Mouse (Mus musculus) liver, postnatal 0 days (tissue): ENCODE data around the gene Smok3b. TPM values are rescaled to one million over a fixed set of nuclear protein-coding genes. Genes with fewer than 3 reads are reported as not detected.
A peak's percentile ranks its signal among the peaks of the same experiment; 100 is the strongest.
"Not testable (repeated sequence)": the region's sequence is repeated elsewhere in the genome, so short reads cannot be mapped to it uniquely, and the experiment has no call there.

Source experiments
- ATAC-seq: fragments of 200-750 bp; cut with Nextera tagmentation; 2 replicates; pipeline ENCODE4 v1.8.0; 2017; ENCODE audit warnings: mild to moderate bottlenecking, moderate library complexity
- DNase-seq: peaks from one replicate; pipeline ENCODE4 v3.0.0-alpha.2; 2016
- H3K27ac ChIP-seq: fragments of 300-500 bp; sonication (generic); 2 replicates; pipeline ENCODE4 v1.5.1; 2014; ENCODE audit warnings: antibody characterized with exemption, moderate library complexity, mild to moderate bottlenecking, low read depth
- H3K27me3 ChIP-seq: fragments of 300-500 bp; sonication (generic); 2 replicates; pipeline ENCODE4 v1.6.1; 2014; ENCODE audit warnings: low read length, control low read depth, mixed read lengths; ENCODE audit not compliant: insufficient read depth
- H3K36me3 ChIP-seq: fragments of 300-500 bp; sonication (generic); replicated peaks from 2 replicates; pipeline ENCODE4 v1.6.1; 2014; ENCODE audit warnings: mild to moderate bottlenecking, control low read depth, low read length, moderate library complexity, mixed read lengths; ENCODE audit not compliant: insufficient read depth
- H3K4me1 ChIP-seq: fragments of 300-500 bp; sonication (generic); 2 replicates; pipeline ENCODE4 v1.6.1; 2014; ENCODE audit warnings: antibody characterized with exemption, mild to moderate bottlenecking, control low read depth; ENCODE audit not compliant: insufficient read depth
- H3K4me2 ChIP-seq: fragments of 300-500 bp; sonication (generic); 2 replicates; pipeline ENCODE4 v1.6.1; 2014; ENCODE audit warnings: low read depth, mild to moderate bottlenecking, low read length, moderate library complexity, mixed read lengths
- H3K4me3 ChIP-seq: fragments of 300-500 bp; sonication (generic); 2 replicates; pipeline ENCODE4 v1.5.1; 2014; ENCODE audit warnings: low read depth, low read length
- H3K9ac ChIP-seq: fragments of 300-500 bp; sonication (generic); replicated peaks from 2 replicates; pipeline ENCODE4 v1.6.1; 2014; ENCODE audit warnings: mild to moderate bottlenecking, moderate library complexity
- H3K9me3 ChIP-seq: fragments of 300-500 bp; sonication (generic); 2 replicates; pipeline ENCODE4 v1.6.1; 2016; ENCODE audit warnings: mild to moderate bottlenecking, control low read depth, low read length, mixed read lengths
- CTCF ChIP-seq: sonication (generic); IDR thresholded peaks from 2 replicates; pipeline ENCODE4 v1.5.1; 2016; ENCODE audit warnings: antibody characterized with exemption, low read depth
- EP300 ChIP-seq: IDR thresholded peaks from 2 replicates; pipeline ENCODE4 v1.6.1; 2016; ENCODE audit warnings: antibody characterized with exemption, low read depth, mild to moderate bottlenecking
- WGBS: fragments of 180-500 bp; shearing (Covaris S2); extraction: QIAGEN DNeasy Blood & Tissue Kit; methylation state at CpG from one replicate; pipeline ENCODE4 v1.1.7; 2014; ENCODE audit not compliant: insufficient replicate concordance; 5-methylcytosine and 5-hydroxymethylcytosine counted together
- polyA plus RNA-seq: library from polyadenylated mRNA; unstranded; fragments of >200 nt; fragmentation: Nextera tagmentation; extraction: Ambion mirVana; gene quantifications from 2 replicates; pipeline ENCODE4 v1.2.1, GENCODE M21; 2015

The Smok3b gene
- polyA plus RNA-seq, 1 experiment from 2014 or later, result not detected

DNA sequence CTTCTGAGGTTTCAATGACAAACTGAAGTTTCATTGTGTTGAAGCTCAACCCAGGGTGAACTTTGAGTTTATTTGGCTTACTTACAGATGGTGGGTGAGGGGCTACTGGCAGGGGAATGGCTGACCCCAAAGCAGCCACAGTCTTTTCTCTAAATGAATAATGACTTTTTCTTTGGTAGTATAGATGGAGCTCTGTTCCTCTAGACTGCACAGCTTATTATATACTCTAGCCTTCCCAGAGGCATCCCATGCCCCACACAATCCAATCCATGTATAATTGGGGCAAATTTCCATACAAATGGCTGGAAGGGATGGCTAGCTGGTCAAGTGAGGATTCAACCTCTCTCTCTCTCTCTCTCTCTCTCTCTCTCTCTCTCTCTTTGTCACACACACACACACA lies 4.2 kb upstream of the Smok3b start:
- no peaks in the 10 kb centered on the region for H3K9me3 ChIP-seq
- H3K9ac ChIP-seq, result no peak overlapping the region
- no peak overlapping the region for H3K4me2 ChIP-seq
- ATAC-seq (no peak), DNase-seq (peak; percentile 1)
- peaks cover 8% of the 10 kb centered on the region for H3K4me1 ChIP-seq
- no peaks in the 10 kb centered on the region for H3K36me3 ChIP-seq
- no peaks in the 10 kb centered on the region for H3K27me3 ChIP-seq
- no peak overlapping the region for H3K27ac ChIP-seq
- no peak for TF ChIP-seq EP300
- no peak for TF ChIP-seq CTCF
- no peak overlapping the region for H3K4me3 ChIP-seq

DNA sequence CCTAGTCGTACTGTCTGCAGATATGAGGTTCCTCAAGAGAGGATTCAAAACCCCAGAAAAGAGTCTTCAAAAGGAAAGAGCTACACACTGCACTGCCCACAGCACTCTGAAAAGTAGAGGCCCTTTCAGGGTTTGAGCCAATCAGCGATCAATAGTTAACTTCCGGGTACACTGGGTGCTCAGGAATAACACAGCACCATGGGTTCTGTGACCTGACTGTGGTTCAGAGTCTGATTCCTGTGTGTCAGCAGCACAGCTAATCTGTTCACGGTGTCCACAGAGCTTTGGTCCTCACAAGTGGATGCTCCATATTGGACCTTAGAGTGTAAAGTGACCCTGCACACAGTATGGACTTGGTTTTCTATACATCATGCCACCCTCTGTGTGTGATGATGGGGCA lies 1.7 kb upstream of the Smok3b start:
- H3K4me3 ChIP-seq, result not testable (repeated sequence)

DNA sequence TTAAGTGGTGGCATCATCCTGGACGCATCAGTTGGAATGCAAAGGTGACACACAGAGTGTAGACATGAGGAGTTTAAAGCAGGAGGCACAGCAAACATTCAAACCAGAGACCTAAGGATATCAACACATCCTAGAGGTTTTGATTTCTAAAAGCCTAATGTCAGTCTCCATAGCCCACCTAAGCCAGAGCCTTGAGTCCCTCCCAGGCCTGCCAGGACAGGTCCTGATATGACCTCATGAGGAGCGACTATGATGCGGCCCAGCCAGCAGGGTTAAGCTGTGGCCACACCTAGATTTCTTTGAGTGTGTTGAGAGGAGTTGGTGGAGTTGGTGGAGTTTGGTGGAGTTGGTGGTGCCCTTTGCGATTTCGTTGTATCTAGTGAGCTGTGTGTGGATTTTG lies 31.7 kb downstream of the Smok3b start, which contains the start of gene Smok3c:
Gene Smok3c (plus strand): TSS at position 301 of the 400 bp plus-strand sequence.
- not testable (repeated sequence) for DNase-seq, ATAC-seq, H3K27ac ChIP-seq, H3K4me2 ChIP-seq, H3K27me3 ChIP-seq, H3K9ac ChIP-seq, H3K4me1 ChIP-seq, H3K36me3 ChIP-seq, H3K4me3 ChIP-seq, H3K9me3 ChIP-seq
- WGBS, result no CpG with 5 or more reads among the region's 5 CpGs

More for the DNA sequence above, 1.7 kb upstream of the Smok3b start:
- ATAC-seq, result peak; percentile 71
- 63% methylated on average over 3 of the region's 4 CpGs for WGBS
- not testable (repeated sequence) for H3K4me1 ChIP-seq, H3K27me3 ChIP-seq, H3K9ac ChIP-seq, H3K9me3 ChIP-seq, H3K4me2 ChIP-seq, H3K36me3 ChIP-seq
- H3K27ac ChIP-seq, result 0 out of 2 replicates have a peak overlapping the region, but pooled peaks have one; percentile 22
- peak; percentile 12 for DNase-seq

DNA sequence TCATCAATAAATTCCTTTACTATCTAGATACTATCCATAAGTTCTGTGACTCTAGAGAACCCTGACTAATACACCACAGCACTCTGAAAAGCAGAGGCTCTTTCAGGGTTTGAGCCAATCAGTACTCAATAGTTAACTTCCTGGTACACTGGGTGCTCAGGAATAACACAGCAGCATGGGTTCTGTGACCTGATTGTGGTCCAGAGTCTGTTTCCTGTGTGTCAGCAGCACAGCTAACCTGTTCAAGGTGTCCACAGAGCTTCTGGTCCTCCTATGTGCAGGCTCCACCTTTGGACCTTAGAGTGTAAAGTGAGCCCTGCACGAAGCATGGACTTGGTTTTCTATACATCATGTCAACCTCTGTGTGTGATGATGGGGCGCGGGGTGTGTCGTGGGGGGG lies 52.6 kb downstream of the Smok3b start:
- TF ChIP-seq CTCF (no peak), EP300 (no peak)
- H3K9me3 ChIP-seq, result no peaks in the 10 kb centered on the region
- H3K27ac ChIP-seq, result no peak overlapping the region
- H3K27me3 ChIP-seq, result no peaks in the 10 kb centered on the region
- 86% methylated on average over 4 of the region's 4 CpGs for WGBS
- no peak overlapping the region for H3K9ac ChIP-seq
- H3K4me2 ChIP-seq, result no peak overlapping the region
- H3K36me3 ChIP-seq, result no peaks in the 10 kb centered on the region
- no peak overlapping the region for H3K4me3 ChIP-seq
- ATAC-seq (no peak), DNase-seq (no peak)
- no peaks in the 10 kb centered on the region for H3K4me1 ChIP-seq

DNA sequence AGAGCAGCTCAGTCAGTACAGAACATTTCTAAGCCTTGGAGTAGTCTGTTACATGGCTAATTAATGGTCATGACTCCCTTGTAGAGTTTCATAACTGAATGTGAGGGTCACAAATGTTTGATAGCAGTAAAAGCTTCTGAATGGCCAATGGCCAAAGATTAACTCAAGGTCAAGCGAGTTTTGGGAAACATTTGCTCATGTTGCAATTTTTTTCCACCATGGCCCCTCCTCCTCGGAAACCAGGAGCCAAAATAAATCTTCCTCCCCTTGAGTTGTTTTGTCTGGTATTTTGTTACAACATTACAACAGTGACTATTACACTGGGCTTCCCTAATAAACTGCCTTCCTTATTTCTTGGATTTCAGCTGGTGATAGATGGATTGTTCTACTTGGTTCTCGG lies 54.5 kb downstream of the Smok3b start:
- no peak overlapping the region for H3K9ac ChIP-seq
- no peaks in the 10 kb centered on the region for H3K27me3 ChIP-seq
- H3K27ac ChIP-seq, result peak overlapping the region; percentile 30
- no peak overlapping the region for H3K4me2 ChIP-seq
- ATAC-seq, result peak; percentile 74
- 64% methylated on average over 3 of the region's 3 CpGs for WGBS
- H3K4me3 ChIP-seq, result no peak overlapping the region
- TF ChIP-seq EP300 (no peak), CTCF (no peak)
- H3K4me1 ChIP-seq, result no peaks in the 10 kb centered on the region
- H3K9me3 ChIP-seq, result no peaks in the 10 kb centered on the region
- DNase-seq, result no peak
- H3K36me3 ChIP-seq, result no peaks in the 10 kb centered on the region

DNA sequence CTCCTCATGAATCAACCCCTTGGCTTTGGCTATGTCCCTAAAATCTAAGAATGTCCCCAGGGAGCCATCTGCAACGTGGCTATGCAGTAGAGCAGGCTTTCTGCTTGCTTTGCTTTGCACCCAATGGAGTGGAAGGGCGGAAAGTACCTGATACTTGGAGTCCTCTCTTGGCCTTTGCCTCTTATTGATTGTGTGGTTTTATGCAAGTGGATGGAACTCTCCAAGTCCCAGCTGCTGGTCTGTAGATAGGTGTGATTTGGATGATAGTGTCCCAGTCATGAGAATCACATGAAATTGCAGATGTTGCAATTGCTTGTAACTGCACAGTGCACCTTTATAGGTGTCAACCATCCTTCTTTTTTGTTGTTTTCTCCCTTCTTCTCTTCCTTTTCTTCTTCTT lies 54.9 kb downstream of the Smok3b start:
- Histone ChIP-seq H3K27me3 (no peaks in the 10 kb centered on the region), H3K9ac (no peak overlapping the region), H3K9me3 (no peaks in the 10 kb centered on the region), H3K4me1 (no peaks in the 10 kb centered on the region), H3K4me3 (no peak overlapping the region), H3K27ac (peak overlapping the region; percentile 30), H3K36me3 (no peaks in the 10 kb centered on the region), H3K4me2 (no peak overlapping the region)
- TF ChIP-seq EP300 (0 out of 2 replicates have a peak, but pooled peaks have one; percentile 11), CTCF (no peak)
- peak; percentile 91 for ATAC-seq
- WGBS, result 35% methylated on average over 2 of the region's 2 CpGs
- DNase-seq, result no peak

DNA sequence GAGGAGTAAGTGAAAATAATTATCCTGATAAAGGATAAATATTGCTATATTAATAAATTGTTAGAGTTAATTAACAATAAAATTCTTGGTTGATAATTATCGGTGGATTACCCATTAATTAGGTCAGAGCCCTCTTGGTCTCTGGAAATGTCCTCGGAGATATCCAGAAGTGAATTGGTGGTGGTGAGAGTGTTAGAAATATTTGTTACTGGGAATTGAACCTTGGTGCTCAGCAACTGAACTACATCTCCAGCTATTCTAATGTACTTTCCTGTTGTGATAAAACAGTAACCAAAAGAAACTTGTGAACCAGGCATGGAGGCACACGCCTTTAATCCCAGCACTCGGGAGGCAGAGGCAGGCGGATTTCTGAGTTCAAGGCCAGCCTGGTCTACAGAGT lies 59.2 kb downstream of the Smok3b start:
- DNase-seq (no peak), ATAC-seq (no peak)
- Histone ChIP-seq H3K27me3 (no peaks in the 10 kb centered on the region), H3K36me3 (no peaks in the 10 kb centered on the region), H3K4me1 (peaks cover 10% of the 10 kb centered on the region; the same call in 1 of the 2 replicates), H3K27ac (no peak overlapping the region), H3K4me3 (no peak overlapping the region), H3K9ac (no peak overlapping the region), H3K9me3 (no peaks in the 10 kb centered on the region), H3K4me2 (no peak overlapping the region)
- no peak for TF ChIP-seq EP300
- TF ChIP-seq CTCF, result no peak
- 84% methylated on average over 5 of the region's 5 CpGs for WGBS
